Mouse (Mus musculus): Measurements from ENCODE around the gene Ifnk.

DNA sequence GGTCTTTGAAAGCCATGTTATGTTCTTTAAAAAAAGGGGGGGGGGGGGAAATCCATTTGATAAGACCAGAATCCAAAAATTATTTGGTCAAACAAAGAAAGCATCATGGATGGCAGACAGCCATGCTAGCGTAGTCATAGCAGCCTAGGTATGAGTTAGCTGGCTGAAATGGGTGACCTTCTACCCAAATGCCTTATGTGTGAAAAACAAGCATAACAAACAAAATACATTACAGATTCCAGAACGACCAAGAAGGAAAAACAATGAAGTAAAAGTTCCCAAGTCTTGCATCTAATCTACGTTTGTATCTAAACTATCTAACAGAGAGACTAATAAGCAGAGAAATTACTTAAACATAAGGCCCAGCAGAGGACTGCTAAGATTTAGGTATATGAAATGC, 1.1 kb upstream of the Ifnk start:
- TF ChIP-seq CTCF (IDR thresholded peaks at IDR 0.05; ENCODE audit: low read depth, low read length) (no peak), POLR2A (IDR thresholded peaks at IDR 0.05; ENCODE audit: extremely low read depth, insufficient read depth, low read length) (no peak)
